Mouse (Mus musculus) cerebellum, adult 18-20 months (tissue): ENCODE results near the gene Shisa3.

ENCODE experiments used
- DNase-seq, 2 experiments: peaks; one replicate each; pipeline ENCODE4 v3.0.0; 2021

The Shisa3 gene

GRCm38 (mm10) chr5:67633831-67634268, 26.2 kb downstream of the Shisa3 start:
- DNase-seq = no peak

GRCm38 (mm10) chr5:67634339-67634738, 26.7 kb downstream of the Shisa3 start:
- no peak for DNase-seq

- no peak for DNase-seq
Measured at GRCm38 (mm10) chr5:67640596-67641312, 33.1 kb downstream of the Shisa3 start.

DNA sequence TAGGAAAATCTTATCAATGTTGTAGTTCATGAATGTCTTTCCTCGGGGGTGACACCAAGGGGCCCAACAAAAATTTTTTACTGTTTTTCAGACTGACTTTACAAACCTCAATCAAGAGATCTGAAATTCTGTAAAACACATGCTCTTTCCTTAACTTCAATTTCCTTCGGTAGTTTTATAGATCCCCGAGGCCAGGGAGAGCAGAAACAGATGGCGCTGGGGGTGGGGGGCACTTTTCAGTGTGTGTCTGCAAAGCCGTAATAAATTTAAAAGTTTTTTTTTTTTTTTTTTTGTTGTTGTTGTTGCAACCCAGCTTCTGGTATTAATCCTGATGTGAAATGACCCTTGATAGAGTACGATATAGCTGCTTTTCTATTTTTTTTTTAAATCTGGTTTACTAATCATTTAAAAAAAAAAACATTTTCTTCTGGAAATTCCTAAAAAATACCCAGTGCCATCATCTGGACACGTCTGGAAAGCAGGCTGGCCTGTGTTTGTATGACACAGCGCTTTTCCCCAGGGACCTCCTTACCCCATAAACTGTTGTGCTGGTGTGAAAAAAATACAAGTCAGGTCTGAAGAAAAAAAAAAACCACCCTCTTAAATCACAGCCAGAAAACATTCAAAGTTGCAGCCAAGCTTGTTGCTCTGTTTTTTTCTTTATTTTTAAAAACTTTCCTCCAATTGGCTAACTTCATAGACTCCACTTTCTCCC, 33.9 kb downstream of the Shisa3 start:
- DNase-seq = no peak

DNA sequence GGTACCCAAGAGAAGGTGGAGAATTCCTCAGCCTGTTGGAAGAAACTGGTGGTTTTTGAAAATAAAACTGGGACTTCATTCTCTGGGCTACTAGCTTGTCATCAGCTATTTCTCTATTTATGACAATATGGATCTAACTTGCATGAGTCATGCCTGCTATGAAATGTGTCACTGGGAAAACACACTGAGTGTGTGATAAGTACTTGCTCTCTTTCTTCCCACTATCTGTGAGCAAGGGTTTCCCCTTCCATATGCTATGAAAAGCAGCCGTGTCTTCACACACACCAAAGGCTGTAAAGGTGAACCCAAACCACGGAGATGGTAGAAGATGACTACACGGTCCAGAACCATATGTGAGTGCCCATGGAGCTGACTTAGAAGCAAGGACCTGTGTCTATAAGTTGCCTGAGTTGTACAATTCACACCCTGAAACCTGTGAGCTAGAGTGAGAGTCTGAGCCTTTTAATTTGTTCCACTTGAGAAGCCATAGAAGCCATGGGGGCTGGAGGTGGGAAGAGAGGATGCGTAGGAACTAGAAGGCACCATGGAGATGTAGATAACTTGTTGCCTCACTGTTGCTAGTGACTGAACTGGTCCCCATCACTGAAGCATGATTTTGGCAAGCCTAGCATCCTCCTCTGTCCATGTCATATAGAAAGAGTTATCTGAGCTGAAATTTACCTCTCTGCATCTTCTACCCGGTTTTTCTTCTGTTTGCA, 36.0 kb downstream of the Shisa3 start:
- DNase-seq = no peak

- DNase-seq = no peak
Measured at GRCm38 (mm10) chr5:67646756-67647529, 39.3 kb downstream of the Shisa3 start.

GRCm38 (mm10) chr5:67647568-67647967, 39.9 kb downstream of the Shisa3 start:
- DNase-seq = peak in 1 of 2 experiments; percentile 23

- no peak for DNase-seq
Measured at GRCm38 (mm10) chr5:67649156-67649555, 41.5 kb downstream of the Shisa3 start.

GRCm38 (mm10) chr5:67650021-67650420, 42.3 kb downstream of the Shisa3 start:
- no peak for DNase-seq

DNA sequence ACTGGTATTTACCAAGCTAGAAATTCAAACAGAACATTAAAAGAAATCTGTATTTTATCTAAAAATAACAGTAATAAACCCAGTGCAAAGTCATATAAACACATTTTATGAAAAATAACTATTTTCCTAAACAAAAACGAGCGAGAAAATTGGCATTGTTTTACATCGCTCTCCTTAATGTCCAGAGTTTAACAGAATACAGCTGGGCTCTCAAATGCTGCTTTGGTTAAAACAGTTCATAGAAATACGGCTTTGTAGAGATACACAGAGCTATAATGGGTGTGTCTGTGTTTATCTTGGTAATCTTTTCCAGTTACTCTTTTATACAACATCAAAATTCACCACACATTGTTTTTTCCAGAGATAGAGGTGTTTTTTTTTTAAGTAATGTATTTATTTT, 44.8 kb downstream of the Shisa3 start:
- no peak for DNase-seq

DNA sequence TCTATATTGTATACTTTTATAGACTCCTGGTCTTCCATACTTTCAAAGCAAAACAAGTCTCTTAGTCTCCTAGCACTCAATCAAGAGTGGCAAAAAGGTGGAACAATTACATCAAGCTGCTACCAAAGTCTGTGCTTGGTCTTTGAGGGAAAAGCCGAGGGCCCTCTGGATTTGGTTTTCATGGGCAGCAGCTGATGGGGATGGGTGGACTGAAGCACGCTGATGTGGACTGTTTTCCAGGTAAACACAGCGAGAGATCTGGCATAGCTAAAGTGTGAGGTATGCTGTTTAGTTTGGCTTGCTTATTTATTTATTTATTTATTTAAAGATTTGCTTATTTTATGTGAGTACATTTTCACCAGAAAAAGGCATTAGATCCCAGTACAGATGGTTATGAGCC, 45.9 kb downstream of the Shisa3 start:
- DNase-seq = no peak

DNA sequence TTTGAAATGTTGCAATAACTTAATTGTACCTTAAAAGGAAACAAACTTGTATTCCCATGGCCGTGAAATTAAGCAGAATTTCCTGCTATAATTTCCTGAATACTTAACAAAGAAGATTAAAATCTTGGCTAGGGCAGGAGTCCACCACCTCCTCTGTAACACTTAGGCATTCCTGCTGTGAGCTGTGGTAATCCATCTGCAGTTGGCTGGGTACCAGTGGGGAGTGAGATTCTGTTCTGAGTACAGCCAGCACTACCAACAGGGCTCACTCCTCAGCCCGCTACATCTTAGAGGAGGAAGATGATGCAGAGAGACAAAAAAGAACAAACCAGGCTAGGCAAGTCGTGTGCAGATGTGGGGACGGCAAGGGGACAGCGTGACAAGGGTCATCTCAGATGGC, 46.9 kb downstream of the Shisa3 start:
- peak; percentile 43 to 47 for DNase-seq

- DNase-seq = no peak
Measured at GRCm38 (mm10) chr5:67655696-67656519, 48.2 kb downstream of the Shisa3 start.

DNA sequence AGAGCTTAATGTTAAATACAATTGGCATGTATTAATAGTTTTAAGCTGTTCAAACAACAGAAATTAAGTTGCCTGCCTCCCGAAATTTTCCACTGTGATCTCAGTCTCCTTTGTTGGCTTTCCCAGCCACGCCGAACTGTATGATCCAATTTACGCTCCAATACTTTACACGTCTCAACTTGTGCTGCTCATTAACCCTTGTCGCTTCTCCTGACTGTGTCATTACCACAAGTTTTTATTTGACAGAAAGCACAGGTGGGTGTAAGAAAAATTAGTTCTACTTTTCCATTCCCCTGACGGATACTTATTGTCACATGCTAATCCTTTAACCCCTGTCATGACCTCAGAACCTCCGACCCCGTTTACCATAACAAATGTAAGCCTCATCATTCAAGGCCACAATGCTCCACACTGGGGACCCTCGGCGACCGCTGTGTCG, 49.2 kb downstream of the Shisa3 start:
- DNase-seq = no peak

DNA sequence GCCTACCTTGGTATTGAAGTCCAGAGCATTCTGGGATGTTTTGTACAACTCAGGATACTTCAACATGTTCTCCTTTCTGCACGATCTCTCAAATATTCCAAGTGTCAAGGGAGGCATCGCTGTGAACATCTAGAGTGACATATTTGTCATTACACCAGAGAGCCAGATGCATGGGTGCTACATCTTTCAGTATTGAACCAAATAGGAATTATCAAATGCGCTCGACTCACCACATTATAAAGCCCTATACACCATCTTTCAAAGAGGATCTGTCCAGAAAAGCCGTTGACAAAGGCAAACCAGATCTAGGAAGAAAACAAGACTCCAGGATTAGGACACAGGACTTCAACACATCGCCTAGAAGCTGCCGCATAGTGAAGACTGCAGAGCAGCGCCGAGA, 52.2 kb downstream of the Shisa3 start:
- DNase-seq = no peak

- no peak for DNase-seq
Measured at GRCm38 (mm10) chr5:67662715-67663114, 55.0 kb downstream of the Shisa3 start.

DNA sequence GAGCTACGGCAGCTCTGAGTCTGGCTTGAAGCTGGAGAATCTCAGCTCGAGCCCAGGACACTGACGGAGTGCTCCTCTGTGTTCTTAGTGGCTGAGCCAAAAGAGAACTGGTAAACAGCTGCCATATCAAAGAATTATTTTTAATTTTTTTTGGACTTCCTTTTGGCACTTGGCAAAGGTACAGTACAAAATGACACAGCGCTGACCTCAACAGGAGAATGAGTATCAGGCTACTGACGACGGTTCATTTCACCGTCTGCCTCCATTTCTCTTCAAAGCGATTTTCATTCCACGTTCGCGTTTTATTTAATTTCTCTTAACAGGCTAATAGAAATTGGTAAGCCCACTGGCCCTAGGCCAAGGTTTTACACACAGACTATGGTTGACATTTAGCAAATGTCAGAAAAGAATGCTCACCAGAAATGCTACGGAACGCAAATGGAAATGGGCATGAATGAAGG, 61.8 kb downstream of the Shisa3 start:
- peak; percentile 36 to 43 for DNase-seq

GRCm38 (mm10) chr5:67670158-67670557, 62.5 kb downstream of the Shisa3 start:
- no peak for DNase-seq

DNA sequence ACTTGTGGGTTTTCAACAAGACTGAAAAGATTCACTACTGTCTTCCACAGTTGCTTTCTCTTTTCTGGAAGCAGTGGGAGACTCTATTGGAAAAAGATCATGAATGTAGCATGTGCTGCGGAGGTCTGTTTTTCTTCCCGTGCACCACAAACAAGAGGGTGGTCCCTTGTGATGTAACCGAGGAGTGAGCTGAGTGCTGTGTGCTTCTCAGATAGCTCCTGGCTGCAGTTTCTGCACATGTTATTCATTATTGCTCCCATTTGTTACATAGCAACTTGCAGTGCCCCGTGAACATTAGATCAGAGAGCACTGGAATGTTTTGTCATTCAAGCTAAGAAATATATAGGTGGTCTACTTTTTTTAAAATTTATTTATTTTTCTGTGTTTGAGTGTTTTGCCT, 65.3 kb downstream of the Shisa3 start:
- no peak for DNase-seq
